Mouse (Mus musculus) C2C12 (cell line): ENCODE results near the gene Reep1.

ENCODE experiments used
- CEBPB ChIP-seq: IDR thresholded peaks from one replicate; pipeline ENCODE4 v1.6.1; 2011; ENCODE audit warnings: low read depth, mild to moderate bottlenecking, control low read depth, moderate library complexity
- CTCF ChIP-seq: IDR thresholded peaks from one replicate; pipeline ENCODE4 v1.5.1; 2011; ENCODE audit not compliant: control insufficient read depth, insufficient read depth, insufficient read length
- MAX ChIP-seq: IDR thresholded peaks from one replicate; pipeline ENCODE4 v1.6.1; 2011; ENCODE audit warnings: mild to moderate bottlenecking, control low read depth
- MYOD1 ChIP-seq: IDR thresholded peaks from one replicate; pipeline ENCODE4 v1.6.1; 2011; ENCODE audit warnings: low read depth; ENCODE audit not compliant: control insufficient read depth, insufficient read length
- MYOG ChIP-seq: IDR thresholded peaks from one replicate; pipeline ENCODE4 v1.6.1; 2011; ENCODE audit not compliant: control insufficient read depth, insufficient read length; ENCODE audit errors: extremely low read depth

- TF ChIP-seq MYOD1 (no peak), MYOG (no peak), CTCF (no peak), MAX (no peak), CEBPB (no peak)
Measured at GRCm38 (mm10) chr6:71819764-71820292, 112.5 kb downstream of the Reep1 start.
